Mouse (Mus musculus) spleen, postnatal 14 days (tissue): ENCODE data around the gene Fgfbp1.

Experiments
- DNase-seq, 2 experiments: peaks; one replicate each; pipeline ENCODE4 v3.0.0; 2021 to 2022; ENCODE audit warnings: low spot score in 2 of 2

Gene Fgfbp1

DNA sequence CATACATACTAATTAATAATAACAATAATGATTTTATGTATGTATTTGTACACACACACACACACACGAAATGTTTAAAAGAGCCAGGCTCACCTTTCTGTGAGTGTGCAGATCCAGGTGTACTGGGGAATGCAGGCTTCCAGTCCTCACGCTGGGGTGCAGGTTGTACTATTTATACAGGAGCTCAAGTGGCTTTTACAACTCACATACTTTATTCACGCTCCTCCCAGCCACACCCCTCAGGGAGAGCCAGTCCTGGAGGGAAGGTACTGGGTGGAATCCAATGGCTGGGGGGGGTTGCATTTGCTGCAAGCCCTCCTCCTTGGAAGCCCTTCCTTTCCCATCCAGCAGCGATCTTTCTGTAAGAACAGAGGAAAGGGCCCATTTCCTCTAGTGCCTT is at the start of gene Fgfbp1:
Fgfbp1 (minus strand) TSS at position 160 of the 400 bp plus-strand sequence.
- no peak for DNase-seq

DNA sequence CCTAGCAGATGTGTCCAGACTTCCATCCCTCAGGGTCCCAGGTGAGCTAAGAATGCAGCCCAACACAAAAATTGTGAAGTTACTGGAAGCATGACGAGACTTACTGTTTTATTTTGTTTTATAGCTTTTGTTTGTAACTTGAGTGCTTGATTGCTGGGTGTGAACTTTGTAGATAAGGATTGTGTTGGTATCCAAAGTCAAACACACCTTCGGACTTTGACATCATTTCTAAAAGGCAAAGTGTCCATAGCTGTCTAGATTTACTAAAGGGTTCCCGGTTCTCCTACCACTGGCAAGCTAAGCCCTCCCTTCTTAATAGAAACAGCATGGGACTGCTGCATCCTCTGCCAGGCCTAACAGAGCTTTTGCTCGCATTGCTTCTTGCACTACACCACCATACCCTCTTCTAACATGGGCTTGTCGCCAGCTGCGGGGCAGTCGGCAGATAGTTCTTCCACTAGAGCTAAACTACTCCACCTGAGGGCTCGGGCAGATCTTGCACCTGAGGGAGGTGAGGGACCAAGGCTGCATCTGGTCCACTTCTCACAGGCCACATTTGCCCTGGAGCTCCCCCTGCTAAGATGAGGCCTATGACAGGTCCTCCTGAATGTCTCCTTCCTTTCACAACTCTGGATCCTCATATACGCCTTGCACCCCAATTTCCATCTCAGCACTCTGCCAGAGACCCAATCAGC is 16.9 kb upstream of the Fgfbp1 start:
- DNase-seq: no peak

DNA sequence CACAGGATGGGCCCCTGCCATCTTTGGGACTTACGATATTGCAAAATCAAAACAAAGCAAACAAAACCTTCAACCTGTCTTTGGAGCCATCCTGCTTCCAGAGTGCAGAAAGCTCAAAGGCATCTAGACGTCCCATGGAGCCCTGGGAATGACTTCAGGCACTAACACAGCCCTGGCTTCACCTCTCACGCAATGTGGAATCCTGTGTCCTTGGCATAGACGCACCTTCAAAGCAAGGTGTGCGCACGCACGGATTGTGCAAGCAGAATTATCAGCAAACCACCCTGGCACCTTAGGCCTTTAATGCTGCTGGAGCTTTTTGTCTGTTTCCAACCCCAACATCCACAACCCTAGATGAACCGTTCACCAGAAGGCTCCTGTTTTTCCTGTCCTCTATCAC is 16.0 kb upstream of the Fgfbp1 start:
- DNase-seq: no peak

DNA sequence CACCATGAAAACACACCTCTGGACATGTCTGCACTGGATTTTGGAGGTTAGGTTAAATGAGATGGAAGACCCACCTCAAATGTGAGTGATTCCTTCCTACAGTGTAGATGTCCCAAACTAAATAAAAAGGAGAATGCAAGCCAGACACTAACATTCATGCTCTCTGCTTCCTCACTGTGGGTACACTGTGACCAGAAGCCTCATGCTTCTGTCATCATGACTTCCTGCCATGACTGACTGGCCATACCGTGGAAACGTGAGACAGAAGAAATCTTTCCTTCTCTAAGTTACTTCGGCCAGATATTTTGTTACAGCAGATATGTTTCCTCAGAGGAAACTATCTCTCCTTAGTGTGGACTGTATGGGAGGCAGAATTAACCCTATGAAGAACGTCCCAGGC is 14.6 kb upstream of the Fgfbp1 start:
- DNase-seq: no peak

DNA sequence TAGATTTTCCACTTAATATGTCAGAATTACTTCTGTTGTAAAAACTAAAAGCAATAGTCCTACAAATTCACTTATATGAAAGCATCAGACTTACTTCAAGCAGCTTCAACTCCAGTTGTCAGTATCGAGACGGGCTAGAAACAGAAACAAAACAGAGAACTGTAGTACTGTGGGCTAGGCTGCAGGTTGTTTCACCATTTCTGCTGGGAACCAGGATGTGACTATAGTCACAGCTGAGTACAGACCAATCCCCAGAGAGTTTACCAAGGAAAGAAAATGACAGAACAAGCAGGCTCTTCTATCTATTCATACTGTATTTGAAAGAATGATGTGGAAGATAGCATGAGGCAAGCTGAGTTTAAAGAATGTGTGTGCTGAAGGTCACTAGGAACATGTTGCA is 13.4 kb upstream of the Fgfbp1 start:
- no peak for DNase-seq

DNA sequence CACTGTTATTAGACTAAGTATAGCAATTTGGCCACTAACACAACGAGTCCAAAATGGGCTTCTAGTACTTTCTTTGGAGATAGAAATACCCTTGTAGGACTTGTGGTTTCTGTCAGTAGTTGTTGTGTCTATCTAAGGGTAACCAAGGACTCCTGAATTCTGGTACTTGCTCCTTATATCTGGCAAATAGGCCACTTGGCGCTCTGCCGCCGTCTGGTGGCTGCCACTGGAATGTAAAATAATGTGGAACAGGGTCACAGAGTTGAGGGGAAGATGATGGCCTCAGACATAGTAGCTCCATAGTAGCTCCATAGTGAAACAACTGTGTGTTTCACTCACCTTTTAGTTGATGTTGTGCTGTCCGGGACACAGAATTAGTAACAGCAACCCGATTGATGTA is 8.7 kb upstream of the Fgfbp1 start:
- peak; percentile 21 to 61 for DNase-seq

DNA sequence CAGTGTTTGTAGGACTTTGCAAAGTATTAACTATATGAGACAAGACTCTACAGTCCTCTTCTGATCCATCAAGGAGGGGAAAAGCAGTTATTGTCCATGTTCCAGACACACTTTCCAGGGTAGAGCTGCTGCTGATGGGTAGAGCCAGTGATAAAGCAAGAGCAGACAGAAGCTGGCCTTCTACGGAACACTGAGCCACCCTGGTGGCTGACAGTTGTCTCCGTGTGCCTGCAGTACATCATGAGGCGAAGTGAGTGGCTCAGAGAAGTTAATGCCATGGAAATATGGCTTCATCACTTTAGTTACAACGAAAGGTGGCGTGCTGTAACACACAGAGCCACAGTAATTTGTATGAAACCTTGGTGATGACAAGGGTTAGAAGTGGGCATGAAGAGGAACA is 7.4 kb upstream of the Fgfbp1 start:
- peak in 1 of 2 experiments; percentile 3 for DNase-seq

DNA sequence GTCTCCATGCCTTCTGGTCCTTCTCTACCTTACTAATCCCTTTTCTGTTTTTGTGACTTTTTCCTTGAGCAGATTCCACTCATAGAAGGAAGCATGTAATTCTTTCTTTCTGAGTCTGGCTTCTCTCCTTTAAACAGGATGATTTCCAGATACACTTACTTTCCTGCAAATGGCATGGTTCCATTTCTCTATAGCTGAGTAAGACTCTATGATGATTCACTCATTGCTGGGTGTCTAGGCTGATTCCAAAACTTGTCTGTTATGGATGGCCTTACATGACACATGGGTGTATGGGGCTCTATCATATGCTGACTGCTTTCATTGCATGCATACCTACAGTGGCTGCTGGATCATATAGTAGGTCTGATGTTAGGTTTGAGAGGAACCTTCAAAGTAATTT is 4.6 kb upstream of the Fgfbp1 start:
- no peak for DNase-seq

DNA sequence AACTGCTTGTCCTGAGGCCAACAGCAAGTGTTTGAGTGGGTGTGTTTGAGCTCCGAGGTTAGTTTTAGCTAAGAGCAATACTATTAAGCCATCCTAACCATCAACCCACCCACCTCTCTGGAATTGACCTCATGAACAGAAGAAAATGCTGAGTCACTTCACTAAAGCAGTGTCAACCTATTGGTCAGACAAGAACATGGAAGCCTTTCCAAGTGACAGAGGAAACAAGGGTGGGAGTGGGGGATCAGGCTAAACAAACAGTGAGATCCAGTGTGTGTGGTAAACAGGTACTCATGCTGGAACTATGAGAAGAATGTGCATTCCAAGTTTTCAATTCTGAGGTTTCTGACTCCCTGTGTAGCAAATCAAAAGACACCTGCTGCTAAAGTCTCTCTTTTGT is 1.3 kb upstream of the Fgfbp1 start:
- no peak for DNase-seq

DNA sequence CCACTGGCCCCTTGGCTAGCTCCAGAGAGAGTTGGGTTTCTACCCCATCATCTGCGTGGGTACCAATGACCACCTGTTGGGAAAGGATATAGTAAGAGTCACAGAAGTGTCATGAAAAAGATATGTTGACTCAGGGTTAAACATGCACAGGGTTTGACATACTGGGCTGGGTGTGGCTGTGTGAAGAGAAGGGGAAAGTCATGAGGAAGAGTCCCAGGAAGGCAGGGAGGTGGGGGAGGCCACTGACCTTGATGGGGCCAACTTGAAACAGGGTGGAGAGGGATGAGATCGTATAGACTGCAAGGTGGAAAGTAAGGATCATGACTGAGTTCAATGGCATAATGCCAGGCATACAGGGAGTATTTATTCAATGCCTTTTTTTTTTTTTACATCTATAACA is 1.2 kb downstream of the Fgfbp1 start:
- DNase-seq: no peak

DNA sequence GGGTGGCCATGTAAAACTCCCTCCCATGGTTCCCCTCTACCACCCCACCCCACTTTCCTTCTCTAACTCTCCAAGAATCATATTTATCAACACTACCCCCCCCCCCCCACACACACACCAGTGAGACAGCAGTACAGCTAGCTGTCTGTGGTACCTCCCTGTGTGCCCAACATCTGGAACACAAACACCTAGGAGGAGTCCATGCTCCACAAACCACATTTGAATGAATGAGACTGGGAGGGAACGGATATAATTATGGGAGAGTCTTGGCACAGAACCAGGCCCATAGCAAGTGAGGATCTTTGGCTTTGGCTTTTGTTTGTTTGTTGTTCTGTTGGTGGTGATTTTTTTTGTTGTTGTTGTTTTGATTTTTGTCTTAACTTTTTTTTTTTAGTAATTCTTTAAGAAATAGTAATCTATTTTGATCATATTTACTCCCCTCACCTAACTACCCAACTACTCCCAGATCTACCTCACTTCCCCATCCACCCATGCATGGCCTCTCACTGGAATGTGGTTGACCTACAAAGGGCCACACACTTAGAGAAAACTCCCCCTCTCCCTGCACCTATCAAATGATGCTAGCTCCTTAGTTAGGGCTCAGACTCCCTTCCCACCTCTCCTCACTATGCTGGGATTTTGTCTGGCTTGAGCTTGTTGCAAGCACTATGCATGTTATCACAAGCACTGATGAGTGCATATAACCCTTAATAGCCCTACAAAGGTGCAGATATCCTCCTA is 4.6 kb downstream of the Fgfbp1 start:
- no peak for DNase-seq

DNA sequence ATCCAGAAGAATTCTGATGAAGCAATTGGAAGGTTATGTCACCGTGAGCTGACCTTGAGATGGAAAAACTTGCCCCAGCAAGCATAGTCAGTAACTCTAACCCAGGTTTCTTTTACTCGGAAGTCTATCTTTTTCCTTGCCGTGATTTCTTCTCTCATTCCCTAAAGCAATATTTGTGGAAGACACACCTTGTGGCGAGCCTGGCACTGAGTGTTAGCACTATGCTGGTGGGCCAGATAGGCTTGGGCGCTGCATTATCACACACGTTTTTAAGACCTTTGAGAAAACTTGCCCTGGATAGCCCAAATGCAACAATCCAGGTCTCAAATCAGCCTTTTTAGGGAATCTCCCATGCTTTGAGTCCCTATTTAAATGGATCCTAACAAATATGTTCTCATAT is 7.4 kb downstream of the Fgfbp1 start:
- DNase-seq: no peak

DNA sequence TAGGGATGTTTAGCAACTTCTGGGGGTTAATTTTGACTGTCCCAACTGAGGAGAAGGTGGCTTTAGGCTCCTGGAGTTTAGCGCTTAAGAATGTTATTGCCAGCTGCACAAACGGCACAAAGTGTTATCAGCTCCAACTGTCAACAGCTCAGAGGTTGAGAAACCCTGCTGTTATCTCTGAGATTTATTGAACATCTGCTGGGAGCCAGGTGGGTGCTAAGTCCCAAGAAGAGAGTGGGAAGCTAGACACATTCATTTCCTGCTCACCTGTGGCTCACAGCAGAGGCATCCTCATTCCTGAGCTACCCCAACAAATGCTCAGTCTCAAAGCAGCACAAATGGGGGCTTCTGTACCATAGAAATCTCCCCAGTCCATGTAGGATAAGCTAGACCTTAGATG is 10.4 kb downstream of the Fgfbp1 start:
- no peak for DNase-seq

DNA sequence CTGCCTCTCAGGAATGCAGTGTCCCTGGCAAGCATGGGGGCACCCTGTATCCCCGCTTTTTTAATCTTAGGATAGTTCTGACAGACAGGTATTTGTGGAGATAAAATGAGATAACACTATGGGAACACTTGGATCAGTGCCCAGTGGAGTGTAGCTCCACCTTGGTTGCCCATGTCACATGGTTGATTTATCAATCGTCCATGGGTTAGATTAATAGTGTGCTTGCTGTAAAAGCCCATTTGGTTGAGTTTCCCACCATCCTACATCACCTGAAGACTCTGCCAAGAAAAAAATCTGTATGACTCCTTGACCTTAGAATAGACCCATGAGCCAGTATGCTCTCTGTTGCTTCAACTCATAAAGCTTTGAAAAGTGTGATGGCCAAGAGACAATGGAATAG is 11.0 kb downstream of the Fgfbp1 start:
- DNase-seq: no peak

DNA sequence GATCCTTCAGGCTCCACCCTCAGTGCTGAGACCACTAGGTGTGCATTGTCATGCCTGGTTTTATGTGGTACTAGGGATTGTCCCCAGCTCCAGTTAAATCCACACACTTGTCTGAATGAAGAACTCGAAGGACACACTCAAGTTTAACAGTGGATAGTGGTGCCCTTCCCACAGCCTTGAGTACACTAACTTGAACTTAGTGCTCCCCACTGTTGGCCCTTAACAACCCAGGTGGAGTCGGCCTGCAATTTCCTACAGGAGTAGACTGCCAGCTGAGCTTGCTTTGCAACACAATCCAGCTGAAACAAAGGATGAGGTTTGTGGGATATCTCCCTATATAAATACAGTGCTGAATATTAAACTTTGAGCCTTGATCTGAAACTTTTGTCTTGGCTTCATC is 12.9 kb downstream of the Fgfbp1 start:
- no peak for DNase-seq

DNA sequence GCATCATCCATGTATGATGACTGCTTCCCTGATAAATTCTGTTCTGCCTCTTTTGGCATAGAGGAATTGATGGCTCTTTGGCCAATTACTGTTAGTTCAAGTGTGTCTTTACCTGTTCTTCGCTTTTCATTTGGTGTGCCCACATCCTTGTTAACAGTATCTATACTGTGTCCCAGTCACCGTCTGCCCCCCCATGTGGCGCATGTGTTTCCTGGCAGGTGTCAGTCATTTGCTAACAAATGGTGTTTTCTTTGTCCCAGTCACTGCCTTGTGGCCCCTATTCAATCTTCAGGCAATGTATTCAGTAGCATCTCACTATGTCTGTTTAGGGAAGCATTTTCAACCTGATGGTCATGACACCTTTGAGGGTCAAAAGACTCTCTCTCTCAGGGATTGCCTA is 20.5 kb downstream of the Fgfbp1 start:
- DNase-seq: no peak

DNA sequence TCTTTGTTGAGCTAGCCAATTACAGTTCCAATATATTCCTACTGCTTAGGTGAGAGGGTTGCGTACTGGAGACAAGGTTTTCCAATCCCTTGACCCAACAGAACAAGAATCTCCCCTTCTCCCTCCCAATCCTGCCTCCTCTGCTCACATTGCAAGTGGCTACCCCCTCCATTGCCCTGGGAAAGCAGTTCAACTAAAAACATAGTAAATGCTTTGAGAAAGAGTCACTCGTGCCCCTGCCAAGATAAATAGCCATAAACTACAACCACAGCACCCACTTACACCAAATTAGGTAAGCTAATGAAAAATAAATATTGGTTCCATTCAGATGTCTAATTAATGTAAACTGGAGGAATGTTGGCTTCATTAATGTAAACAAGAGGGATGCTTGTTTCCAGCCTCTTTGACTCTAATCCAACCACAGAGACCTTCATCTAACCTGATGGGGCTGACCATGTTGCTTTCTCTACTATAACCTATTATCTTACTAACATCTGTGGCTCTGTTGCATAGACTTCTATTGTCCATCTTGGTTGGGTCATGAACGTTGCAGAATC is 21.6 kb downstream of the Fgfbp1 start:
- DNase-seq: no peak

DNA sequence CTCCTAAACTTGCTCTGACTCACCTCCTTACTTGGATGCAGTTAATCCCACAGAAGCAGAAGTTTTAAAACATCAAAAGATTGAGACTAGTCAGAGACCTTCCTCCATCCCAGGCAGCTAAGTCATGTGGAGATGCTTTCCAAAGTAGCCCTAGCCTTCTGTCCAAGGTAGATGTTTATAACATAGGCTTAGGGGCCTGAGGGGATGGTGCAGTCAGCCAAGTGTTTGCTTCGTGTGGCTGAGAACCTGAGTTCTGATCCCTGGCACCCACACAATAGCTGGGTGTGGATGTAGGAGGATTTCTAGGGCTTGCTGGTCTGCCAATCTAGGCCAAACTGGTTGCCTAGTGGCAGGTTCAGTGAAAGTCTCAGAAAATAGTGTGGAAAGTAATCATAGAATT is 28.3 kb downstream of the Fgfbp1 start:
- DNase-seq: no peak

DNA sequence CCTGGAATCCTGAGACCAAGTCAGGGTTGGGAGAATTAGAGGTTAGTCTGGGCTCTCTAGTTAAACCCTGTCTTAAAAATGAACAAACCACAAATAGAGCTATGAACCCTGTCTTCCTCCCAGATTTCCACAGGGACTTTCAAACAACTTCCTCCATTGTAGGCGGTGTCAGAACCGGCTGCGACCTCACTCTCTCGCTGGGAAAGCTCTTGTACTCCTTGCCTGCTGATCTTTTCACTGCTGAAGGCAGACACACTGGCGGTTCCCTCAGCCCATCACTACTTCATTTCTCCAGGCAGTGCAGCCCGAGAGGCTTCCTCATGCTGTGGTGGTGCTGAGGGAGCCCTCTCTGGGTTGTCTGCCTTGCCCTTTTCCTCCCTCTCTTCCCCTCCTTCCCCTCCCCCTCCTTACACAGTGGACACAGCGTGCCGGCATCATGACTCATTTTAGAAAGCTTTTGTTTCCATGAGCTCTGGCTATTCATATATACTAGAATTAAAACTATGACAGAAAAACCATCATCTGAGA is 32.8 kb downstream of the Fgfbp1 start:
- no peak for DNase-seq

DNA sequence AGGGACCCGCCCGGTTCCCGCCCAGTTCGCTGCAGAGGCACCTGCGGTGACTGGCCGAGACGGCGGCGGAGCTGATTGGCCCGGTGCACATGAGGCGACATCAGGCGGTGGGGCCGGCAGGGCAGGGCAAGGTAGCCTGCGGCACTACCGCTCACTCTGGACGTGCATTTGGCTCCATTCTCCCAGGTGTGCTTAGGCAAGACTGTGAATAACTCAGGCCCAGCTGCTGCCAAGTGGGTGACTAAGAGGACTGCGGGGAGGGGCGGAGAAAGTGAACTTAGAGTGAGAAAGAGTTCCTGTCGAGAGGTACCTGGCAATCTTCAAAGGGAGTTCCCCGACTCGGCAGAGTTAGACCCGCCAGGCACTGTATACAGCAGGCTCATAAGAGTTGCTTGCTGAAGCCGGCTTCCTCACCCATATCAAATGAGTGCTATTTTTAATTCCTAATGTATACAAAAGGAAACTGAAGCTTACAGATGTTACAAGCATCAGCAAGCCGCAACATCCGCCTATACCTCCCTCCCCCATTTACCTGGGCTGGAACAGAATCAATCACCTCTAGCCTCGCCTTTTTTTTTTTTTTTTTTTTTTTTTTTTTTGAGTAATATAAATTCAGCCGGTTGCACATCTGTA is 33.4 kb downstream of the Fgfbp1 start:
- peak; percentile 49 to 64 for DNase-seq

DNA sequence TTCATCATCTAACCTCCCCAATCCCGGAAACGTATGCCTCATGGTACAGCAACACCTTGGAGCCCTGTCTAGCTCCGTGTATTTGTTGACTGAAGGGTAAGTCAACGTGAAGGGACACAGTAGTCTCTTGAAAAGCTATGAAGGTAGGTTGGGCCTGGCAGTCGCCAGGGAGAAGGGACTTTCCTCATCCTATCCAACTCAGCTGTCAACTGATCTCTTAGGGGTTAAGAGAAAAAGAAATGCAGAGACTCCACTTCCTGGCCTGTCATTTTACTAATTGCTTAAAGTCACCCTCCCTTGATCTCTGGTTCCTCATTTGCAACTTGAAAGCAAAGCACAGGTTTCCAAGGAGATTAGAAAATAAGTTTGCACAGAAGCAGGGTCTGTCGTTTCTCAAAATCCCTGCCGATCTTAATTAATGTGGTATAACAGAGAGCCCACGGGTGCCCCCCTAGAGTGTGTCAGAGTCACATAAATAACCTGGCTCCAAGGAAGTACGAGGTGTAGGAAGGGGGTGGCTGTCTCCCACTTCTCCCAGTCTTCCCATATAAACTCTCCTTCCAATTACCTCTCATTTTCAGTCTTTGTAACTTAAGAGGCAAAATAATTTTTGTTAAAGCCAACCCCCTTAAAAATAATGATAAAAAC is 34.1 kb downstream of the Fgfbp1 start:
- no peak for DNase-seq

DNA sequence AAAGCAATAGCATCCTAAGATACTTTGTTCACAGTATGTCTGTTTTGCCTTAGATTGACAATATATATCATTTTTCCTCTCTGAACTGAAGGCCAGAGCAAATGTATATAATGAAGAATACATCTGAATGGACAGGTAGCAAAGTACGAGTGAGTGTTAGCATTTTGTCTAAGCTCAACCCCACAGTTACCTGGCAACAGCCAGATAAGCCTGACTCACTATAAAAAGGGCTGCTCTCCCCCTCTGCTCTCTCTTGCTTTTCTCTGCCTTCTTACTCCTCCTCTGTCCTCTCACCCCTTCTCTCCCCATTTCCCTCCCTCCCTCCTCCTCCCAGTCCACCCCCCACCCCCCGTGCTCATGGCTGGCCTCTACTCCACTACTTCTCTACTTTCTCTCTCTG is 48.3 kb downstream of the Fgfbp1 start:
- DNase-seq: no peak
